Mouse (Mus musculus) spleen, adult 12 weeks (tissue): ENCODE data around the gene Anp32b.

Source experiments
- DNase-seq: peaks from one replicate; pipeline ENCODE4 v3.0.0; 2022; ENCODE audit warnings: low spot score

Gene Anp32b

GRCm38 (mm10) chr4:46450519-46451131 is at the start of gene Anp32b:
TSS of gene Anp32b (plus strand) at chr4:46450902.
- peak; percentile 91 for DNase-seq

DNA sequence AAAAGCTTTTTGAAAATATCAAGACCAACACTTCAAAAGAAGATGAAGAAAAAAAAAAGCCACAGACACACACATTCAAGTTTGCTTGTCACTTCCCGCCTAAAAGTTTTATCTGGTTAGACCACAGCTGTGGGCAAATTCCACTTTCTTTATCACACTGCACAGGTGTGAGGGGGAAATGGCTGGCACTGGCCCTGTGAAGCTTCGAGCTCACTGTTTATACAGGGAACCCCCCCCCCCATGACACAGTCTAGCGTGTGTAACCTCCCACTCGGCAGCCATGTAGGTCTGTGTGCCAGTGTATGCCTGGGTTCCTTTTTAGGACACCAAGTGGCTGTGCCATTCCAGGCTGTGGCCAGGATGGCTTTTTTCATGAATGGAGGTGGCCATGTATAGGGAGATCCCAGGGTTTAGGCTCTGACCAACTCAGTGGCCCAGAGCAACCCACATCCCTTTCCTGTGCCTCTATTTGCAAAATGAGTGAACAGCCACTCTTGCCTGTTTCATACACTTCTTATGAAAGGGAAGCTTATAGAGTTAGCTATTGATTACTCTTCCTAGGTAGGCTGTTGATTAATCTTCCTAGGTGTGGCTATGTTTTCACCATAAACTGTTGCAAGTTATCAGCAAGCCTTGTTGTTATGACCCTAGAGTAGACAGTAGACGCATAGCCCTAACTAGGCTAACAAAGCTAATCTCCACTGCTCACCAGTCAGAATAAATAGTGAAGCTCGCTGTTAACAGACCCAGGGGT is 46.5 kb upstream of the Anp32b start:
- DNase-seq, result peak; percentile 66

DNA sequence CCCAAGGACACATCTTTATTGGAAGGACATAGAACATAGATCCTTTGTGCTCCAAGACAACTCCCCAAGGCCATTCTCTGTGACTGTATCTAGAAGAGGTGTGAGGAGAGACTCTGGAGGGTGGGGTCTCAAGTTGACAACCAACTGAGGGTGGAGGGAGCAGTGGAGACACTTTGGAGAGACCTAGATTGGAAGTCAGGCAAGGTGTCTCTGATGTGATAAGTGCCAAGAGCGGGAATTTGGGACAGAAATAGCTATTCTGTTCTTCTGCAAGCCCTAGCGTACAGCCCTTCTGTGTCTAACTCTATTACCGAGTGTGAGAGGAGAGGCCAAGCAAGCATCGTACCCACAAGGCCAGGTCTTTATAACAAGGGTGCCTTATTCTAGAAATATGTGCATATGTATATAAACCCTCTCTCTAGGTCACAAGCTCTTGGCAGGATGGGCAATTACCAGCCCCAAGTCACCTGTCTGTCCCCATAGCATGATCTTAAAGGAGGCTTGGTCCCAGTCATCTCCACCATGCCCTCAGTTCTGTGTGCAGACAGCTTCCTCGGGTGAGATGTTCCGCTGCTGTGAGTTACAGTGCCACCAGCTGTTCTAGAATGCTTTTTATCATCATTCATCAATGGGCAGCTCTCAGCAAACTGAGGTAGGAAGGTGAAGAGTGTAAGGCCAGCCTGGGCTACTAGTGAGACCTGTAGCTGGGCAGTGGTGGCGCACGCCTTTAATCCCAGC is 43.6 kb upstream of the Anp32b start:
- DNase-seq, result peak; percentile 53

- DNase-seq, result no peak
Measured at GRCm38 (mm10) chr4:46410677-46411076, 40.0 kb upstream of the Anp32b start.

DNA sequence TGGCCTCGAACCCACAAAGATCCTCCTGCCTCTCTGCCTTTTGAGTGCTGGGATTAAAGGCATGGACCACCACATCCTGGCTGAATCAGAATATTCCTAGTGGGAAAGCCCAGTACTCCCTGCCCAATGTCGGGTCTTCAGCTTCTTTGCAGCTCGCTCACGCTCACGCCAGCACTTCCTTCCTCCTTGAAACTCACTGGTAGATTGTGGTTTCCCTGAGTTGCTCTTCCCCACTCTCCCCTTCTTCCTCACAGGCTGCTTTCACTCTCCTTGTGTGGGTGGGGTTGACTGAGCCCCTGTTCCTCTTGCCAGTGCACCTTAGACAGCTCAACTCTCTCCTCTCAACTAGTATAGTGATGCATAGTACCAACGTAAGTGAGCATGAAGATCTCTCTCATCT is 39.2 kb upstream of the Anp32b start:
- DNase-seq, result no peak

DNA sequence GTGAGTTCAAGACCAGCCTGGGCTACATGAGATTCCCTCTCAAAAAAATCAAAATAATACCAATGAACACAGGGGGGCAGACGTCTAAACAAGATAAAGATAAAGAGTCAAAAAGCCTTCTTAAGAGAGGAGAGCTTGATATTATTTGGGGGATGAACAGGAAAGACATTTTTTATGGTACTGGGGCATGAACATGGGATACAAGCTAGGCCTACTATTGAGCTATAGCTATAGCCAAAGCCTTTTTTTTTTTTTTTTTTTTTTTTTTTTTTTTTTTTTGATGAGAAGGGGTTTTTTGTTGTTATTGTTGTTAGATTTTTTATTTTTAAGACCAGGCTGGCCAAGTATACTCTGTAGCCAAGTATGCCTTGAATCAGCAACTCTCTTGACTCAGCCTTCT is 38.6 kb upstream of the Anp32b start:
- DNase-seq, result no peak

DNA sequence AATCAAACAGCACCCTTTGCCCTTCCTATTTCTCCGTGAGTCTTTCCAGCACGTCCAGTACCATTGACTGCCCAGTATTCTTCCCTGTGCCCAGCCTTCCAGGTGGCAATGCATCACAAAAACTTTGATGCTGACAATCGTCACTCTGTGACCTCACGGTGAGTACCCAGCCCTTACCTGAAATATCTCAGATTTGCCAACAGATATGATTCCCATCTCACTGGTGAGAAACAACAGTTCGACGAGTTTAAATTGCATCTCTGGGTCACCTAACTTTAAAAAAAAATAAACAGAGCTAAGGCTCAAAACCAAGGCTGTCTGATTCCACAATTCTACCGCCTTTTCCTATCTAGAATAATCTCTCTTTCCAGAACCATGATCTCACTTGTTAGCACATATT is 37.3 kb upstream of the Anp32b start, which contains the start of gene Hemgn:
Gene Hemgn (minus strand): TSS at position 101 of the 400 bp plus-strand sequence.
- no peak for DNase-seq

DNA sequence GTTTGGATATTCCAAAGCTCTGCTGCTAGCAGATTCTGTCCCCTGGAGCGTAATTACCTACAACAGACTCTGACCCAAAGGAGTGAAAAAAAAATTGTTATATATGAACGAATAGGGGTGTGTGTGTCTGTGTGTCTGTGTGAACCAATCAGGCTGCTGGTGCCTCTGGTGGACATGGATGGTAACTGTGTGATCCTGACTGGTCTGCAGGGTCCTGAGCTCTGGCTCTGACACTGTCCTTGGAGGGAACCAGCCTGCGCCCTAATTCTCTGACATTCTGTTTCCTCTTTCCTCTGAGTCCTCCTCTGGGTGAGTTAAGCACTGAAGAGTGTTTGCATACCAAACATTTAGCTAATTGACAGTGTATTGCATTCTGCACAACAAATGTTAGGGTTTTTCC is 33.2 kb upstream of the Anp32b start:
- DNase-seq, result no peak

GRCm38 (mm10) chr4:46418851-46419250 is 31.9 kb upstream of the Anp32b start:
- DNase-seq, result no peak

- no peak for DNase-seq
Measured at GRCm38 (mm10) chr4:46422625-46423024, 28.1 kb upstream of the Anp32b start.

GRCm38 (mm10) chr4:46428903-46429499 is 21.7 kb upstream of the Anp32b start:
- no peak for DNase-seq

- no peak for DNase-seq
Measured at GRCm38 (mm10) chr4:46432339-46433036, 18.2 kb upstream of the Anp32b start.

GRCm38 (mm10) chr4:46442501-46442900 is 8.2 kb upstream of the Anp32b start:
- no peak for DNase-seq

DNA sequence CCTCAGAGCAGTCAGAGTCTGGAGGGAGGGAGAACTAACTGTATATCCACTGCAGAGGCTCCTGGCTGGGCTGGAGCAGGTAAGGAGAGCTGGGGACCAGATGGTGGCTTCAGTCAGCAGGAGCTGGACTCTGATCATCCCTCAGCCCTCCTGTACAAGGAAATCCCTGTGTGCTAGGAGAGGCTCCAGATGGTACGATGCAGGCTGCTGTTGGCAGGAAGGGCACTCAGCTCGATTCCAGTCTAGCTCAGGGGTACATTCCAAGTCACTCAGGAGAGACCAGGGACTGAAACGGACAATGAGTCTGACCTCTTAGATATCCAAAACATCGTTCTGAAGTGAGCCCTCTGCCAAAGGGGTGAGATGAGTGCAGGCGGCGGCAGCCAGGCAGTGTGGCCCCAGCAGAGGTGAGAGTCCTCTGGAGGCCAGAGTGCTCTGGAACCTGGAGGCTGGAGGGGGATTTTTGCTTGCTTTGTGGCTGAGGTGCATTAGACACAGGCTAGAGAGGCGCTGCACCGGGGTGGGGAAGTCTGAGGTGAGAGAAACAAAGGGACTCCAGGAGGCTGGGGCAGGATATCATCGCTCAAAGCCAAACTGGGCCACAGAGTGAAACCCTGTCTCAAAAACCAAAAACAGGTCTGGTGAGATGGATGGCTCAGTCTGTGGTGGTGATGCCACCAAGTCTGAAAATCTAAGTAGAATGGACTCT is 5.3 kb upstream of the Anp32b start:
- DNase-seq, result no peak

- no peak for DNase-seq
Measured at GRCm38 (mm10) chr4:46447461-46447860, 3.2 kb upstream of the Anp32b start.

DNA sequence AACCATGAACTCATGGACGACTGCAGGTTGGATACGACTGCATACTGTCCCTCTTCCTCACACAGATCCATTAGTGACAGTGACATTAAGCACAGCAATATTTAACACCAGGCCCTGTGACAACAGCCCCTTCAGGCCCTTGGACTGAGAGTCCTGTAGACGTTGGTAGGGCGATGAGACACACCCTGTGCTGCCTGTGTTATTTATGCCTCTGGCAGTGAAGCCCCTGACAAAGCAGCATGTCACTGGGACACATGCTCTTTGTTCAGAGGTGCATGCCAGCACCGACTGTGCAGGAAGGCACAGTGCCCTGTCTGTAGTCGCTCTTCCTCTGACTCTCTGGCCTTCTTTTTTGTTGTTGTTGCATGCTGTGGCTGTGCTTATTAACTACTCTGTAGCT is 1.8 kb upstream of the Anp32b start:
- DNase-seq, result no peak

- DNase-seq, result no peak
Measured at GRCm38 (mm10) chr4:46450020-46450518, 633 bp upstream of the Anp32b start.

DNA sequence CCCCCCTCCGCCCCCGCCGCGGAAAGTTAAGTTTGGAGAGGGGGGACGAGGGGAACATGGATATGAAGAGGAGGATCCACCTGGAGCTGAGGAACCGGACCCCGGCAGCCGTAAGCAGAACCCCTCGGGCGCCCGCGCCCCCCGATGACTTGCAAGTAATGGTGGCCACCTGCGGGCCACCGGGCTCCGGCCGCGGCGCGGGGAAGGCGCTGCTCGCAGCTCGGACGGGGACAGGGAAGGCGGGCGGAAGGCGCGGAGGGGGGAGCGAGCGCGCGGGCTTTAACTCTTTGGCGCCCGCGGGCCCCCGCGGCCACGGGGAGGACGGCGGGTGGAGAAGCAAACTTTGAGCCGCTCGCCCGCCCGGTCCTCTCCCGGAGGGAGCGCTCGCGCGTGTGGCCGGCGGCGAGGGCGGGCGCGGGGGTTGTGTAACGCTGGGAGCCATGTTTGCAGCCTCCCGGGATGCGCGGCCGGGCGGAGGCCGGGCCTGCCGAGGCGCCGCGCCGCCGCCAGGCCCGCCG is 597 bp downstream of the Anp32b start:
- peak; percentile 73 for DNase-seq

DNA sequence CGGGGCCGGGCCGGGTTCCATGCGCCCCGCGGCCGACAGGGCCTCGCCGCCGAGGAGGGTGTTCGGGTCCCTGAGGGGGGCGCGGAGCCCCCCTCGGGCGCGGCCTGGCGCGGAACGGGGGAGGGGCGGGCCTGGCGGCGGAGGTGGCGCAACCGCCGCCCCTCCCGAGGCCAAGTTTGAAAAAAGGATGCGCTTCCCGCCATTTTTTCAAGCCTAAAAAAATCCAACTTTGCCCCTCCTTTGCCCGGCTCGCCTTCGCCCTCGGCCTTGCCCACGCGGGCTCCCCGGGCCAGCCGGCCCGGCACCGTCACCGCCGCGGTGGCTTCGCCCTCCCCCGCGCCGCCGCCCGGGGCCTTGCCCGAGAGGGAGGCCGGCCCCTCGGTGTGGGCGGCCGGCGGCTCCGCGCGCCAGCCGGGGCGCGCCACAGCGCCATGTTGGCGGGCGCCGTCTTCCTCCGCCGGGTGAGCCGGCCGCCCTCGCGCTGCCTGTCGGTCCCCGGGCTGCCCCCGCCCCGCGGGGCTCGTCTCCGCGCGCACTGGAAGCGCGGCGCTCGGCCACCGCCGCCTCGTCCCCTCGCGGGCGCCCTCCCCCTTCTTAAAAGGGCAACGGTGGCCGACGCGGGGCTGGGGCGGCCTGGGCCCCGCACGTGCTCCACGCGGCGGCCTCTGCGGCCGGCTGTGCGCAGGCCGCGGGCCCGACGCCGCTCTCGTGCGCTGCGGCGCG is 1.2 kb downstream of the Anp32b start:
- DNase-seq, result peak; percentile 65

DNA sequence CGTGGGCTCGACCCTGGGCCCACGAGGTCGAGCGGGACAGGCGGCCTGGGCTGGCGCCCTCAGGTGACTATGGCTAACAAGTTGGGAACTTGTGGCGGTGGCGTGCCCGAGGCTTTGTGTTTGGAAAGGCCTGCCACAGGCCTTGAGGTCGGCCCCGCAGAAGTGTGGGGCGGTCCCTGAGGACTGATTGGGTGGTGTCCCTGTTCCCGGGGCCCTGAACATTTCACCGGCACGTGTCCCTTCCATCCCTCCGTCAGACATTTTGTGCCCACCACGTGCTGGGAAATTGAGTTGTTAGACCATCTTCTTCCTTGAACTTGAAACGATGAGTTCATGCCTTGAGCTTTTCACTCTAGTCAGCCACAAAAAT is 1.8 kb downstream of the Anp32b start:
- peak; percentile 57 for DNase-seq
